Mouse (Mus musculus): ENCODE measurements around the gene Banp. TPM values are rescaled to one million over a fixed set of nuclear protein-coding genes. Genes with fewer than 3 reads are reported as not detected.

Banp gene
- polyA plus RNA-seq, 1 experiment from 2014 or later, result 15.2 TPM

DNA sequence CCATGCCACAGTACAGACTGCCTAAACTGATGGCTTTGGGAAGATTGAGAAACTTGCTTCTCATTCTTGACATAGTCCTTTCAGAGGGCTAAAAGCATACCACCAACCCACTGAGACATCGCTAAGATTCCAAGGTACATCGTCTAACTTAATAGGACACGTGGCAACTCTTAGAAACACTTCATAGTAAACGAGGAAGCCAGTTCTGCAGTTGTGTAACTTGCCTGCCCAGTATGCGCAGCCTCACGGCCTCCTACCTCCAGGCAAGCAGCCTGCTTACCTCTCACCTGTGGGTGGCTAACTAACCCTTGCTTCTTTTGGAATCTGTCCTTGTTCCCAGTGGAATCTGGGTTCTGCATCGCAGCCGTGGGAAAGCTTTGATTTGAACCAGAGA is 40.4 kb upstream of the Banp start:
- ATAC-seq (ENCODE audit: insufficient read depth), result no peak
- H3K4me2 ChIP-seq, result 0 out of 2 replicates have a peak overlapping the region, but pooled peaks have one; percentile 10
- 44% methylated on average over 8 of the region's 8 CpGs for WGBS (ENCODE audit: insufficient replicate concordance)

DNA sequence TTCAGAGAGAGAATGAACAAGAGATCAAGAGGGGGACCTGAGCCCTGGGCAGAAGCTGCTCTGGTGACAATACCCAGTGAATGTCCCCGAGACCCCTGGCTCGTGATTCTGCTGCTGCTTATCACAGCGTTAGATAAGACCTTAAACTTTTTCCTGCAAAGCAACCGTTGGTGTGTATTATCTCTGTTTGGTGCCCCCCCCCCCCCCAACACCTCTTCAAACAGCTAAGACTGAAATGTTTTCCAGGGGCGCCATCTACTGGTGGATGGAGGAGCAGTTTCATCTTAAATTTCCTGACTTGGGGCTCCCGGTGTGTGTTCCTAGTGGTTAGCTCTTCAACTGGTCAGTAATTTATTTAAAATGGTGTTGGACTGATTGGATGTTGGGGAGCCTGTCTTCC is 39.9 kb upstream of the Banp start:
- Histone ChIP-seq H3K27ac (replicated peaks) (no peak overlapping the region), H3K4me2 (0 out of 2 replicates have a peak overlapping the region, but pooled peaks have one; percentile 10), H3K27me3 (no peaks in the 10 kb centered on the region), H3K4me1 (replicated peaks) (peaks cover 75% of the 10 kb centered on the region), H3K9me3 (replicated peaks) (no peaks in the 10 kb centered on the region), H3K4me3 (replicated peaks) (no peak overlapping the region), H3K36me3 (replicated peaks) (peaks cover 9% of the 10 kb centered on the region), H3K9ac (no peak overlapping the region)
- WGBS (ENCODE audit: insufficient replicate concordance), result under 1% methylated on average over 6 of the region's 6 CpGs
- no peak for ATAC-seq (ENCODE audit: insufficient read depth)

More for the DNA sequence above, 40.4 kb upstream of the Banp start:
- H3K27me3 ChIP-seq, result no peaks in the 10 kb centered on the region
- H3K27ac ChIP-seq (replicated peaks), result peak overlapping the region; percentile 46; the same call in 1 of the 2 replicates
- H3K9me3 ChIP-seq (replicated peaks), result no peaks in the 10 kb centered on the region
- H3K4me1 ChIP-seq (replicated peaks), result peaks cover 81% of the 10 kb centered on the region
- no peak overlapping the region for H3K4me3 ChIP-seq (replicated peaks)
- peaks cover 15% of the 10 kb centered on the region for H3K36me3 ChIP-seq (replicated peaks)
- 0 out of 2 replicates have a peak overlapping the region, but pooled peaks have one; percentile 12 for H3K9ac ChIP-seq

DNA sequence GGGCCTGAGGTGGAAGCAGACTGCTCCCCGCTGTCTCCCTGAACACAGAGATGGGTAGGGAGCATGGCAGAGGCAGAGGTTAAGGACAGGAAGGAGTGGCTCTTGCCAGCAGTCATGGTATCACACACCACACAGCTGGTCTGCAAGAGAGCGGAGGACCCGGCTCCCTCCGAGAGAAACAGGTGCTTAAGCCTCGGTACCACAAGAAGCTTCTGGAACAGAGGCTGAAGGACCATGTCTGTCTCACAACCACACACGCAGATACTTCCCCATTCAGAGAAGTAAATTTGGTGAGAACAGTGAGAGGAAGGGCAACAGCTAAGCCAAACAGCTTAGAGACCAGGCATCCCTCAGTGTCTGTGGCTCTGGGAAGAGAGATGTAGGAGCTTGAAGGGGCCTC is 38.1 kb upstream of the Banp start:
- Histone ChIP-seq H3K36me3 (replicated peaks) (no peaks in the 10 kb centered on the region), H3K27ac (replicated peaks) (no peak overlapping the region), H3K4me2 (no peak overlapping the region), H3K27me3 (no peaks in the 10 kb centered on the region), H3K4me3 (replicated peaks) (no peak overlapping the region), H3K9ac (no peak overlapping the region), H3K9me3 (replicated peaks) (no peaks in the 10 kb centered on the region), H3K4me1 (replicated peaks) (peaks cover 58% of the 10 kb centered on the region)
- 56% methylated on average over 6 of the region's 6 CpGs for WGBS (ENCODE audit: insufficient replicate concordance)
- no peak for ATAC-seq (ENCODE audit: insufficient read depth)

DNA sequence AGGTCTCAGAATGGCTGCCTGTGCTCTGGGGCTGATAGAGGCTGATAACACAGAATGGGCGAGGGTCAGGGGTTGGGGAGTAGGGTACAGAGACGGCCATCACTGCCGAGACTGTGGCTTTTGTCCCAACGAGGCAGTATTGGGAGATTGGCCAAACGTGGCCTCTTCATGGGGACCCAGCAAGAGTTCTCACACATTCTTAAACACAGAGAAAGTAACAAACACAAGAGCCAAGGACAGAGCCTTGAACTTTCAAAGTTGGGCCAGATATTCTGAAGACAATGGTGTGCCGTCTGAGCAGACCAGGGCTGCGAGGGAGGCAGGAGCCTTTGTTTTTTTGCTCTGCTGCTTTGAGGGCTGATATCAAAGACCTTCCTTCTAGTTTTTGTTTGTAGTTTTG is 37.6 kb upstream of the Banp start:
- Histone ChIP-seq H3K36me3 (replicated peaks) (no peaks in the 10 kb centered on the region), H3K4me1 (replicated peaks) (peaks cover 58% of the 10 kb centered on the region), H3K4me3 (replicated peaks) (no peak overlapping the region), H3K9ac (no peak overlapping the region), H3K4me2 (no peak overlapping the region), H3K9me3 (replicated peaks) (no peaks in the 10 kb centered on the region), H3K27me3 (no peaks in the 10 kb centered on the region), H3K27ac (replicated peaks) (no peak overlapping the region)
- no peak for ATAC-seq (ENCODE audit: insufficient read depth)
- WGBS (ENCODE audit: insufficient replicate concordance), result 54% methylated on average over 7 of the region's 7 CpGs

DNA sequence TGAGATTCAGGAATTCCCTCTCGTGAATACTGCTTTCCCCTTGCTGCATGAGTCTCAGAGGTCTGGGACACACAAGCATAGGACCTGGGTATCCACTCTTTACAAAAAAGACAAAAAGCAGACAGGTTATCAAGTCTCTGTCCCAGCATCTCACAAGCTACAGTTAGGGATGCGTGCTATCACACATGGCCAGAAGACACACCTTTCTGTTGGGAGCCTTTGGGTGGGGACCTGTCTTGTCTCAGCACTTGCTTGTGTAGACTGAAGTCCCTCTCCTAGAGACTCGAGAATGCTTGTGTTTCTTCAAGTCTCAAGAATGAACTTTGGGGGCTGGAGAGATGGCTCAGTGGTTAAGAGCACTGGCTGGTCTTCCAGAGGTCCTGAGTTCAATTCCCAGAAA is 36.7 kb upstream of the Banp start:
- no peak overlapping the region for H3K4me2 ChIP-seq
- peaks cover 54% of the 10 kb centered on the region for H3K4me1 ChIP-seq (replicated peaks)
- H3K4me3 ChIP-seq (replicated peaks), result no peak overlapping the region
- no peaks in the 10 kb centered on the region for H3K27me3 ChIP-seq
- H3K27ac ChIP-seq (replicated peaks), result no peak overlapping the region
- H3K9me3 ChIP-seq (replicated peaks), result no peaks in the 10 kb centered on the region
- no peak overlapping the region for H3K9ac ChIP-seq
- ATAC-seq (ENCODE audit: insufficient read depth), result no peak
- WGBS (ENCODE audit: insufficient replicate concordance), result 43% methylated on average over 3 of the region's 3 CpGs
- no peaks in the 10 kb centered on the region for H3K36me3 ChIP-seq (replicated peaks)

DNA sequence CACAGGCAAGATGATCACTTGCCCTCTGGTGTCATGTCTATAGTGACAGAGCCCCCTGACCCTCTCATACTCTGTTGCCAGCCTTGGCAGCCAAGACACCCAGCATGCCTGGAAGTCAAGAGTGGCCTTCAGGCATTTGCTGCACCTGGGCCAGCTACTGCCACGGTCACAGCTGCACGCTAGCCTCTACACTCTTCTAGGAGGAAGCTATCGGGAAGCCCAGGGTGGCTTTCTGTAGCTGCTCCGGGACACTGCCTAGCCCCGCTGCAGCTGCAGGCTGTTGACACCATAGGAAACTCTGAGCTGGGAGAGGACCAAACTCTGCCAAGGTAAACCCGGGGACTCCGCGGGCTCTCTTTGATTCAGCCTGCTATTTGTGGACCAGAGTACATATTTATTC is 36.2 kb upstream of the Banp start:
- H3K9me3 ChIP-seq (replicated peaks), result no peaks in the 10 kb centered on the region
- no peak overlapping the region for H3K4me3 ChIP-seq (replicated peaks)
- peaks cover 48% of the 10 kb centered on the region for H3K4me1 ChIP-seq (replicated peaks)
- no peak overlapping the region for H3K4me2 ChIP-seq
- no peak overlapping the region for H3K27ac ChIP-seq (replicated peaks)
- WGBS (ENCODE audit: insufficient replicate concordance), result 67% methylated on average over 8 of the region's 8 CpGs
- no peaks in the 10 kb centered on the region for H3K27me3 ChIP-seq
- H3K9ac ChIP-seq, result no peak overlapping the region
- H3K36me3 ChIP-seq (replicated peaks), result no peaks in the 10 kb centered on the region
- no peak for ATAC-seq (ENCODE audit: insufficient read depth)

DNA sequence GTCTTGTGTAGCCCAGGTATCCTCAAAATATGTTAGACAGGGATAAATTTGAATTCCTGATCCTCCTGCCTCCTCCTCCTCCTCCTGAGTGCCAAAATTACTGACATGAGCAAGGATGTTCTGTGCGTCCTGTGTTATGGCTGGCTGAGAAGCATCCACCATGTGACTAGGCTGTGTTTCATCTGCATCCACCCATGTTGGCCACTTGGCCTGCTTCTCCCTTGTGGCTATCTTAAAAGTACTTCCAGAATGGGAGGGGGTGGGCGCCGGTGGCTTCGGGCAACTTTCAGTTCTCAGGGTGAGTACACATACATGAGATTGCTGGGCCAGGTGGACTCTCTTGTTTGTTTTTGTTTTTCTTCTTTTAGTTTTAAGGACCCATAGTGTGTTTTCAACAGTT is 30.4 kb upstream of the Banp start:
- Histone ChIP-seq H3K9me3 (replicated peaks) (no peaks in the 10 kb centered on the region), H3K9ac (no peak overlapping the region), H3K4me3 (replicated peaks) (no peak overlapping the region), H3K27me3 (no peaks in the 10 kb centered on the region), H3K27ac (replicated peaks) (no peak overlapping the region), H3K4me2 (no peak overlapping the region), H3K36me3 (replicated peaks) (no peaks in the 10 kb centered on the region), H3K4me1 (replicated peaks) (no peaks in the 10 kb centered on the region)
- ATAC-seq (ENCODE audit: insufficient read depth), result no peak
- 60% methylated on average over 4 of the region's 4 CpGs for WGBS (ENCODE audit: insufficient replicate concordance)

DNA sequence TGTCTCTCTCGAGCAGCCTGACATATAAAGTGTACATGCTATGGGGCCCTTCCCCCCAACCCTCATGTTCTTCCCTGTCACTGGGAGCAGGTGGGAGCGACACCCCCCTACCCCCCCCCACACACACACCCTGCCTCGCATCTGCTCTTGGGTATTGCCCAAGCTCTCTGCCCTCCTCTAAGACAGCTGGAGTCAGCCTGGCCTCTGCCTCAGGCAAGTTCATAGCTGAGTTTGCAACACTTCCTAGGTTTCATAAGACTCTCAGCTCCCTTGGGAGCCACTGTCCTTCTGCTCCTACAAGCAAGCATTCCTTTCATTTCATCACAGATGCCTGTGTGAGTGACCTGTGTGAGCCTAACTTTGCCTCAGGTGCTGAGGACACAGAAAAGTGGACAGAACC is 29.8 kb upstream of the Banp start:
- 61% methylated on average over 3 of the region's 3 CpGs for WGBS (ENCODE audit: insufficient replicate concordance)
- no peaks in the 10 kb centered on the region for H3K9me3 ChIP-seq (replicated peaks)
- H3K4me3 ChIP-seq (replicated peaks), result no peak overlapping the region
- H3K36me3 ChIP-seq (replicated peaks), result no peaks in the 10 kb centered on the region
- H3K4me2 ChIP-seq, result no peak overlapping the region
- H3K4me1 ChIP-seq (replicated peaks), result no peaks in the 10 kb centered on the region
- H3K27me3 ChIP-seq, result no peaks in the 10 kb centered on the region
- ATAC-seq (ENCODE audit: insufficient read depth), result no peak
- no peak overlapping the region for H3K9ac ChIP-seq
- no peak overlapping the region for H3K27ac ChIP-seq (replicated peaks)

DNA sequence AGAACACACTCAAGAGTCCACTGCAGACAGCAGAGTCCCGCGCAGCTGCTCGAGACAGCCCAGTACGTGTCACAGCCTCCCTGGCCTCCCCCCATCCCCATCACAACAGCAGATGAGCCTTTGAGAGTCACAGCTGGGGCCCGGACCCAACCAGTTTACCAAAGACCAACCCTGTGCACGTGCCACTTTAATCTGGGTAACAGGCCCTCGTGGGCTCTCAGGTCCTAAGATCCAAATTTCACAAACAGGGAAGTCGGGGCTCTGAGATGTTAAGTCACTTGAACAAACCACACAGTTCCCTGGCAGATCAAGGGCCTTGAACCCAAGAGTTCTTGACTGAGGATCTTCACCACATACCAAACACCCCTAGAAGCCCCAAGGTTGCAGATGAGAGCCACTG is 28.0 kb upstream of the Banp start:
- no peaks in the 10 kb centered on the region for H3K36me3 ChIP-seq (replicated peaks)
- no peak overlapping the region for H3K4me2 ChIP-seq
- H3K4me3 ChIP-seq (replicated peaks), result no peak overlapping the region
- WGBS (ENCODE audit: insufficient replicate concordance), result 68% methylated on average over 8 of the region's 8 CpGs
- no peak overlapping the region for H3K27ac ChIP-seq (replicated peaks)
- no peak overlapping the region for H3K9ac ChIP-seq
- H3K27me3 ChIP-seq, result no peaks in the 10 kb centered on the region
- ATAC-seq (ENCODE audit: insufficient read depth), result no peak
- no peaks in the 10 kb centered on the region for H3K9me3 ChIP-seq (replicated peaks)
- H3K4me1 ChIP-seq (replicated peaks), result no peaks in the 10 kb centered on the region

DNA sequence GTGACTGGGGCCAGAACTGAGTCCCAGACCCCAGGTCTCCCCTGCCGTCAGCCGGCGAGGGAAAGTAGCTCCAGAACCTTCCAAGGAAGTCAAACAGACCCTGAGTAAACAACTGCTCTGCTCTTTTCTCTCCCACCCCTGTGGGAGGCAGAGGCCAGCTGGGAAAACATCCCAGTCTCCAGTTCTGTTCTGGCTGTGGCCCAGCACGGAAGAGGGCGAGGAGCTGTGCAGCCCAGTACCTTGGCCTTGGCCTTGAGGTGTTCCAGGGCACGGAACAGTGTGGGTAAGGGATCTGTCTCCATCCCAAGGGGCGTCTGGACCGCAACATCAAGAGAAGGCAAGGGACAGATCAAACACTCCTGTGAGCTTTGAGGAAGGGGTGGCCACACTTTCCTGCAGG is 27.4 kb upstream of the Banp start:
- Histone ChIP-seq H3K9me3 (replicated peaks) (no peaks in the 10 kb centered on the region), H3K36me3 (replicated peaks) (no peaks in the 10 kb centered on the region), H3K4me2 (no peak overlapping the region), H3K27ac (replicated peaks) (no peak overlapping the region), H3K4me1 (replicated peaks) (no peaks in the 10 kb centered on the region), H3K9ac (no peak overlapping the region), H3K27me3 (no peaks in the 10 kb centered on the region), H3K4me3 (replicated peaks) (no peak overlapping the region)
- 54% methylated on average over 8 of the region's 8 CpGs for WGBS (ENCODE audit: insufficient replicate concordance)
- ATAC-seq (ENCODE audit: insufficient read depth), result no peak

DNA sequence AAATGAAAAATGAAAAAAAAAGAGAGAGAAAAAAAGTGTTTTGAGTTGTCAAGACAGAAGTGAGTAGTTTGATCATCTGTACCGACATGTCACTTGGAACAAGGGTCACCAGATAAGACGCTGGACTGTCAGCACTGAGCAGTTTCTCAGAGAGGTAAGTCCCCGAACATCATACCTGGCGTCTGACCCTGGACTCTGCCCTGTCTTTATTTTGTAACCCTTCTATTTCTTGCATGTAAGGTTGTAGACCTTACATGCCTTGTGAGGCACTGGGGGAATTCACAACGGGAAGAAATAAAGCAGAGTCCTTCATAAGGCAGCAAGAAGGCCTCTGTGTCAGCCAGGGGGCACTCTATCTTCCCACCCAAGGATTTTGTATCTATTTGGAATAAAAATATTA is 24.9 kb upstream of the Banp start:
- Histone ChIP-seq H3K4me1 (replicated peaks) (no peaks in the 10 kb centered on the region), H3K4me3 (replicated peaks) (no peak overlapping the region), H3K9me3 (replicated peaks) (no peaks in the 10 kb centered on the region), H3K36me3 (replicated peaks) (no peaks in the 10 kb centered on the region), H3K27me3 (no peaks in the 10 kb centered on the region; the same call in 1 of the 2 replicates), H3K4me2 (no peak overlapping the region), H3K9ac (no peak overlapping the region), H3K27ac (replicated peaks) (no peak overlapping the region)
- WGBS (ENCODE audit: insufficient replicate concordance), result 59% methylated on average over 5 of the region's 5 CpGs
- ATAC-seq (ENCODE audit: insufficient read depth), result no peak

DNA sequence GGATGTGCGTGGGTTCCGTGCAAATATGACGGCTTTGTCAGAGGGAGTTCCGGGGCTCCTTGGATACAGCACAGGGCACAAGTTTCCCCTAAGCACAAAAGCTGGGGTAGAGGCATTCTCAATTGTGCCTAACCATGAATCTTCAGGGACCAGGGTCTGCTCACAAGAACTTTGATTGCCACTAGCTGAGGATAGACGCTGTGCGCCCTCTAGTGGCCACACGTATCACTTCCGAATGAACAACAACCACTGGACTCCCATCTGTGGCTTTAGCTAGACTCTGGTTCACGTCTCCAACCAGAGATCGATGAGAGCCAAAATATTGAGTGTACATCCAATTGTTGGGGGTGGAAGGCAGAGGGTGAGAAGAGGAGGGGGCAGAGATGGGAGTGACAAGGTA is 23.9 kb upstream of the Banp start:
- Histone ChIP-seq H3K36me3 (replicated peaks) (no peaks in the 10 kb centered on the region), H3K4me3 (replicated peaks) (no peak overlapping the region), H3K27ac (replicated peaks) (no peak overlapping the region), H3K4me1 (replicated peaks) (no peaks in the 10 kb centered on the region), H3K27me3 (no peaks in the 10 kb centered on the region; the same call in 1 of the 2 replicates), H3K9me3 (replicated peaks) (no peaks in the 10 kb centered on the region), H3K9ac (no peak overlapping the region), H3K4me2 (no peak overlapping the region)
- WGBS (ENCODE audit: insufficient replicate concordance), result 29% methylated on average over 10 of the region's 10 CpGs
- ATAC-seq (ENCODE audit: insufficient read depth), result no peak
